Mouse (Mus musculus): ENCODE results near the gene Gm27021. TPM values are rescaled to one million over a fixed set of nuclear protein-coding genes. Genes with fewer than 3 reads are reported as not detected.

Gm27021 gene
- total and polyA plus RNA-seq, 3 experiments: 0.21 to 0.54 TPM; not detected in 1

DNA sequence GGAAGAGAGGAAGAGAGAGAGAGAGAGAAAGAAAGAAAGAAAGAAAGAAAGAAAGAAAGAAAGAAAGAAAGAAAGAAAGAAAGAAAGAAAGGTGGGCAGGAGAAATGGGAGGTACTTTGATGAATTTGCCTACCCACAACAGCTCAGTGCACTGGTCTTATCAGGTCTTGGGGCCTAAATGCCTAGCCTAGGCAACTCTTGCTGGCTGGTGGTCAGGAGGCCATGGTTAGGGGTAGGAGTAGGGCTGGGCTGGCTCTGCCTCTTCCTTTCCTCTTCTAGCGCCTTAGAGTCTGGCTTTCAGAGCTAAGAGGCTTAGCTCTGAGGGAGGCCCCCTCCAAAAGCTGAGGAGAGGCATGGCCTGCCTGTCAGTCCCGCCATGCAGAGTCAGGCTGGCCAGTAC lies 44.3 kb downstream of the Gm27021 start:
- no peak for DNase-seq (ENCODE audit: low read depth, low spot score)
- H3K79me2 ChIP-seq (ENCODE audit: control insufficient read depth, insufficient read depth, low read length, poor library complexity): no peaks in the 10 kb centered on the region
- H3K9me3 ChIP-seq (replicated peaks; ENCODE audit: insufficient read depth, low read length): no peaks in the 10 kb centered on the region
- no peak overlapping the region for H3K27ac ChIP-seq (ENCODE audit: control insufficient read depth, low read depth, low read length)
- H3K27me3 ChIP-seq (ENCODE audit: control insufficient read depth in 1 of 2, insufficient read depth in 2 of 2, low read length in 2 of 2): no peaks in the 10 kb centered on the region
- no peak overlapping the region for H3K9ac ChIP-seq (ENCODE audit: control insufficient read depth, low read depth, low read length, poor library complexity, severe bottlenecking)
- H3K36me3 ChIP-seq (ENCODE audit: control insufficient read depth in 1 of 2, insufficient read depth in 2 of 2, low read length in 2 of 2): peaks cover 0 to 2% of the 10 kb centered on the region in 2 experiments; a peak in 1 of 4 replicates
- no peak for TF ChIP-seq ETS1 (IDR thresholded peaks at IDR 0.05; ENCODE audit: low read depth, low read length)
- TF ChIP-seq E2F4 (IDR thresholded peaks at IDR 0.05; ENCODE audit: borderline replicate concordance, low read depth, low read length): no peak
- no peak for TF ChIP-seq MAZ (IDR thresholded peaks at IDR 0.05; ENCODE audit: low read depth, low read length)
- TF ChIP-seq EP300 (IDR thresholded peaks at IDR 0.05; ENCODE audit: low read depth in 1 of 2, low read length in 2 of 2): no peak
- no peak for TF ChIP-seq TCF12 (IDR thresholded peaks at IDR 0.05; ENCODE audit: low read depth, low read length)
- TF ChIP-seq BHLHE40 (IDR thresholded peaks at IDR 0.05; ENCODE audit: borderline replicate concordance, low read depth, low read length): no peak
- TF ChIP-seq NRF1 (IDR thresholded peaks at IDR 0.05; ENCODE audit: insufficient read depth, low read depth, low read length, poor library complexity, severe bottlenecking): no peak
- TF ChIP-seq MEF2A (IDR thresholded peaks at IDR 0.05; ENCODE audit: extremely low read depth, insufficient replicate concordance, low read depth, low read length, poor library complexity, severe bottlenecking): no peak
- TF ChIP-seq POLR2AphosphoS5 (IDR thresholded peaks at IDR 0.05; ENCODE audit: borderline replicate concordance, low read depth, low read length): no peak
- no peak for TF ChIP-seq MYC (IDR thresholded peaks at IDR 0.05; ENCODE audit: low read depth, low read length)
- TF ChIP-seq NELFE (IDR thresholded peaks at IDR 0.05; ENCODE audit: low read depth, low read length): no peak
- no peak for TF ChIP-seq TAL1 (IDR thresholded peaks at IDR 0.05; ENCODE audit: low read length)
- TF ChIP-seq SMC3 (IDR thresholded peaks at IDR 0.05; ENCODE audit: low read depth, low read length): no peak
- TF ChIP-seq UBTF (IDR thresholded peaks at IDR 0.05; ENCODE audit: borderline replicate concordance, insufficient read depth, low read depth, low read length): no peak
- TF ChIP-seq MAFK (IDR thresholded peaks at IDR 0.05; ENCODE audit: borderline replicate concordance, low read depth, low read length): no peak
- no peak for TF ChIP-seq USF2 (IDR thresholded peaks at IDR 0.05; ENCODE audit: borderline replicate concordance in 1 of 2, insufficient read depth in 1 of 2, low read depth in 1 of 2, low read length in 2 of 2)
- TF ChIP-seq RAD21 (IDR thresholded peaks at IDR 0.05; ENCODE audit: low read depth, low read length): no peak
- TF ChIP-seq ZC3H11A (IDR thresholded peaks at IDR 0.05; ENCODE audit: low read depth, low read length): no peak
- no peak for TF ChIP-seq GABPA (IDR thresholded peaks at IDR 0.05; ENCODE audit: low read depth, low read length)
- no peak for TF ChIP-seq SIN3A (IDR thresholded peaks at IDR 0.05; ENCODE audit: low read length)
- no peak overlapping the region for H3K4me3 ChIP-seq (ENCODE audit: control insufficient read depth in 1 of 2, insufficient read depth in 1 of 2, low read depth in 2 of 2, low read length in 2 of 2)
- H3K4me1 ChIP-seq (ENCODE audit: control insufficient read depth in 1 of 2, insufficient read depth in 2 of 2, low read length in 2 of 2): no peaks in the 10 kb centered on the region

Measured in MEL (cell line).